ENCODE assay signal across 39 mouse cellular contexts in the genomic region with DNA sequence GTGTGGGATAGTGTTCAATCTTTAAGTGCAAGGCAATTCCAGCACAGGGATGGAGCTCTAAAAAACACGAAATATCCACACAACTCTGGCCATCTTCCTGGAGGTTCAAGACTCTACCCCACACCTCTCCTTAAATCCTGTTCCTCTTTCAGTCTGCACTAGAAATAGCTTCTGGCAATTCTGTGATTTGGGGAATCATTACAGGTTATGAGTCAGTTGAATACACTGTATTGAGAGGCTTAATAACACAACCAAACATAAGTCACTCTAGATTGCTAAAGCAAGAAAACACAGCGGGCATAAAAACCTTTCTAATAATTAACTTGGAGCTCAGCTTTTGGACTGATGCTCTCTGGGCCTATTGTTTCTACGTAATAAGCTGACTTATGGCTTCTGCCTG. TPM values are rescaled to one million over a fixed set of nuclear protein-coding genes. Genes with fewer than 3 reads are reported as not detected.
"Had no signal": no experiment of that assay in that cellular context is flagged by ENCODE, and none has a peak within 500 bp of the region (broad histone marks: within the 10 kb centered on the region; RNA-seq: fewer than 3 reads in every experiment).

No protein-coding gene starts in this region.

- H3K27me3 ChIP-seq: embryonic facial prominence, embryonic 12.5 days; embryonic facial prominence, embryonic 13.5 days; embryonic facial prominence, embryonic 15.5 days; forebrain, embryonic 12.5 days; forebrain, embryonic 13.5 days; forebrain, embryonic 15.5 days had no signal

- ATAC-seq: forebrain, embryonic 13.5 days; forebrain, embryonic 14.5 days; forebrain, embryonic 15.5 days; forebrain, embryonic 16.5 days; forebrain, postnatal 0 days had no signal

- DNase-seq: cerebellum, adult 8-10 months; cerebellum, adult 9-10 months; cerebellum, adult 9-11 months; cerebellum, postnatal 10 days; cerebellum, postnatal 14 days; cerebellum, postnatal 25 days; cerebellum, postnatal 36 days; embryo, embryonic 11 days; forebrain, postnatal 0 days; gastrocnemius, adult 2 months; gastrocnemius, postnatal 10 days; gastrocnemius, postnatal 14 days; gastrocnemius, postnatal 25 days; gastrocnemius, postnatal 36 days; heart, adult 18-20 months; heart, adult 2 months had no signal

RNA-seq across cellular contexts. Expression of a gene that starts 2.1 kb away (rescaled TPM):
- total RNA-seq: common myeloid progenitor, adult 5-6 weeks; forebrain, postnatal 0 days; gastrocnemius, adult 18-20 months; gastrocnemius, adult 2 months; gastrocnemius, adult 8-10 months; gastrocnemius, postnatal 10 days; gastrocnemius, postnatal 14 days; gastrocnemius, postnatal 25 days; gastrocnemius, postnatal 36 days; gastrocnemius, postnatal 4 days; granulocyte monocyte progenitor cell, adult 5-6 weeks; heart, adult 18-20 months; heart, adult 2 months; heart, adult 8-10 months had no signal
- polyA plus RNA-seq: cortical plate, adult 2 months; embryonic facial prominence, embryonic 10.5 days; embryonic facial prominence, embryonic 11.5 days; embryonic facial prominence, embryonic 12.5 days; embryonic facial prominence, embryonic 13.5 days; embryonic facial prominence, embryonic 14.5 days; embryonic facial prominence, embryonic 15.5 days; erythroblast, embryonic 14.5 days; forebrain, embryonic 10.5 days; forebrain, embryonic 11.5 days; forebrain, embryonic 12.5 days; forebrain, embryonic 13.5 days; forebrain, embryonic 14.5 days; forebrain, embryonic 15.5 days; forebrain, embryonic 16.5 days; forebrain, postnatal 0 days; frontal cortex, adult 2 months; gonadal fat pad, adult 2 months; heart, adult 2 months had no signal

RNA-seq across cellular contexts. Expression of a gene that starts 19.8 kb away (rescaled TPM):
- total RNA-seq: common myeloid progenitor, adult 5-6 weeks; forebrain, postnatal 0 days; gastrocnemius, adult 18-20 months; gastrocnemius, adult 2 months; gastrocnemius, adult 8-10 months; gastrocnemius, postnatal 10 days; gastrocnemius, postnatal 14 days; gastrocnemius, postnatal 25 days; gastrocnemius, postnatal 36 days; gastrocnemius, postnatal 4 days; granulocyte monocyte progenitor cell, adult 5-6 weeks; heart, adult 18-20 months; heart, adult 2 months; heart, adult 8-10 months had no signal
- polyA plus RNA-seq: cortical plate, adult 2 months; embryonic facial prominence, embryonic 10.5 days; embryonic facial prominence, embryonic 11.5 days; embryonic facial prominence, embryonic 12.5 days; embryonic facial prominence, embryonic 13.5 days; embryonic facial prominence, embryonic 14.5 days; embryonic facial prominence, embryonic 15.5 days; erythroblast, embryonic 14.5 days; forebrain, embryonic 10.5 days; forebrain, embryonic 11.5 days; forebrain, embryonic 12.5 days; forebrain, embryonic 13.5 days; forebrain, embryonic 14.5 days; forebrain, embryonic 15.5 days; forebrain, embryonic 16.5 days; forebrain, postnatal 0 days; frontal cortex, adult 2 months; gonadal fat pad, adult 2 months; heart, adult 2 months had no signal

RNA-seq across cellular contexts. Expression of a gene that starts 41.4 kb away (rescaled TPM):
- total RNA-seq: common myeloid progenitor, adult 5-6 weeks; forebrain, postnatal 0 days; gastrocnemius, adult 18-20 months; gastrocnemius, adult 2 months; gastrocnemius, adult 8-10 months; gastrocnemius, postnatal 10 days; gastrocnemius, postnatal 14 days; gastrocnemius, postnatal 25 days; gastrocnemius, postnatal 36 days; gastrocnemius, postnatal 4 days; granulocyte monocyte progenitor cell, adult 5-6 weeks; heart, adult 18-20 months; heart, adult 2 months; heart, adult 8-10 months had no signal
- polyA plus RNA-seq: cortical plate, adult 2 months; embryonic facial prominence, embryonic 10.5 days; embryonic facial prominence, embryonic 11.5 days; embryonic facial prominence, embryonic 12.5 days; embryonic facial prominence, embryonic 13.5 days; embryonic facial prominence, embryonic 14.5 days; embryonic facial prominence, embryonic 15.5 days; erythroblast, embryonic 14.5 days; forebrain, embryonic 10.5 days; forebrain, embryonic 11.5 days; forebrain, embryonic 12.5 days; forebrain, embryonic 13.5 days; forebrain, embryonic 14.5 days; forebrain, embryonic 15.5 days; forebrain, embryonic 16.5 days; forebrain, postnatal 0 days; frontal cortex, adult 2 months; gonadal fat pad, adult 2 months; heart, adult 2 months had no signal

RNA-seq across cellular contexts. Expression of a gene that starts 57.0 kb away (rescaled TPM):
- total RNA-seq: common myeloid progenitor, adult 5-6 weeks; forebrain, postnatal 0 days; gastrocnemius, adult 18-20 months; gastrocnemius, adult 2 months; gastrocnemius, adult 8-10 months; gastrocnemius, postnatal 10 days; gastrocnemius, postnatal 14 days; gastrocnemius, postnatal 25 days; gastrocnemius, postnatal 36 days; gastrocnemius, postnatal 4 days; granulocyte monocyte progenitor cell, adult 5-6 weeks; heart, adult 18-20 months; heart, adult 2 months; heart, adult 8-10 months had no signal
- polyA plus RNA-seq: cortical plate, adult 2 months; embryonic facial prominence, embryonic 10.5 days; embryonic facial prominence, embryonic 11.5 days; embryonic facial prominence, embryonic 12.5 days; embryonic facial prominence, embryonic 13.5 days; embryonic facial prominence, embryonic 14.5 days; embryonic facial prominence, embryonic 15.5 days; erythroblast, embryonic 14.5 days; forebrain, embryonic 10.5 days; forebrain, embryonic 11.5 days; forebrain, embryonic 12.5 days; forebrain, embryonic 13.5 days; forebrain, embryonic 14.5 days; forebrain, embryonic 15.5 days; forebrain, embryonic 16.5 days; forebrain, postnatal 0 days; frontal cortex, adult 2 months had no signal
